Mouse (Mus musculus) megakaryocyte, adult 5-6 weeks (primary cell): ENCODE measurements around the gene Zdhhc25. TPM values are rescaled to one million over a fixed set of nuclear protein-coding genes. Genes with fewer than 3 reads are reported as not detected.

Source experiments
- ATAC-seq: 2 replicates; pipeline ENCODE4 v1.8.0; 2016; ENCODE audit warnings: mild to moderate bottlenecking, inconsistent platforms; ENCODE audit not compliant: poor library complexity, severe bottlenecking
- total RNA-seq, 2 experiments: library from RNA; stranded (forward) in 1 of 2; stranded (reverse) in 1 of 2; fragments of 153-499, 151-499 nt in 1 of 2; fragments of 221-1000, 200-1000 nt in 1 of 2; gene quantifications; 2 replicates each; pipeline versions ENCODE4 v1.2.3 to v1.2.4; 2015 to 2017

Gene Zdhhc25
- total RNA-seq (2015) (not detected in 2 replicates), total RNA-seq (2017) (not detected in 2 replicates)

- no peak for ATAC-seq
These were observed at the start of gene Zdhhc25 for GRCm38 (mm10) chr15:88600002-88600401. TSS of gene Zdhhc25 (plus strand) at chr15:88600302.

GRCm38 (mm10) chr15:88552852-88553251, 47.2 kb upstream of the Zdhhc25 start:
- no peak for ATAC-seq

GRCm38 (mm10) chr15:88555476-88555875, 44.6 kb upstream of the Zdhhc25 start:
- ATAC-seq = no peak

GRCm38 (mm10) chr15:88560637-88561036, 39.5 kb upstream of the Zdhhc25 start:
- ATAC-seq = no peak

- no peak for ATAC-seq
These were observed 38.9 kb upstream of the Zdhhc25 start for GRCm38 (mm10) chr15:88561058-88561730.

GRCm38 (mm10) chr15:88565307-88565706, 34.8 kb upstream of the Zdhhc25 start:
- ATAC-seq = no peak

- ATAC-seq = no peak
These were observed 34.3 kb upstream of the Zdhhc25 start for GRCm38 (mm10) chr15:88565806-88566205.

GRCm38 (mm10) chr15:88570697-88571096, 29.4 kb upstream of the Zdhhc25 start:
- ATAC-seq = no peak

- no peak for ATAC-seq
These were observed 20.6 kb upstream of the Zdhhc25 start for GRCm38 (mm10) chr15:88579461-88579860.

GRCm38 (mm10) chr15:88602496-88602895, 2.4 kb downstream of the Zdhhc25 start:
- ATAC-seq = no peak

GRCm38 (mm10) chr15:88603091-88603732, 3.1 kb downstream of the Zdhhc25 start:
- no peak for ATAC-seq

GRCm38 (mm10) chr15:88603733-88604119, 3.6 kb downstream of the Zdhhc25 start:
- ATAC-seq = no peak

- no peak for ATAC-seq
These were observed 4.7 kb downstream of the Zdhhc25 start for GRCm38 (mm10) chr15:88604669-88605414.

GRCm38 (mm10) chr15:88605415-88605785, 5.3 kb downstream of the Zdhhc25 start:
- ATAC-seq = no peak

- ATAC-seq = no peak
These were observed 17.0 kb downstream of the Zdhhc25 start for GRCm38 (mm10) chr15:88617125-88617524.

- no peak for ATAC-seq
These were observed 18.1 kb downstream of the Zdhhc25 start for GRCm38 (mm10) chr15:88618008-88618773.

- no peak for ATAC-seq
These were observed 19.9 kb downstream of the Zdhhc25 start for GRCm38 (mm10) chr15:88620017-88620416.

GRCm38 (mm10) chr15:88623891-88624290, 23.8 kb downstream of the Zdhhc25 start:
- ATAC-seq = no peak

- ATAC-seq = no peak
These were observed 24.8 kb downstream of the Zdhhc25 start for GRCm38 (mm10) chr15:88624874-88625277.

- no peak for ATAC-seq
These were observed 25.4 kb downstream of the Zdhhc25 start for GRCm38 (mm10) chr15:88625303-88626066.
